Mouse (Mus musculus) right cerebral cortex, postnatal 10 days (tissue): ENCODE data around the gene Pvr.
"Not testable (repeated sequence)": the region's sequence is repeated elsewhere in the genome, so short reads cannot be mapped to it uniquely, and the experiment has no call there.

Experiments used
- DNase-seq, 2 experiments: peaks; one replicate each; pipeline ENCODE4 v3.0.0; 2021; ENCODE audit warnings: low spot score in 2 of 2

Gene Pvr

DNA sequence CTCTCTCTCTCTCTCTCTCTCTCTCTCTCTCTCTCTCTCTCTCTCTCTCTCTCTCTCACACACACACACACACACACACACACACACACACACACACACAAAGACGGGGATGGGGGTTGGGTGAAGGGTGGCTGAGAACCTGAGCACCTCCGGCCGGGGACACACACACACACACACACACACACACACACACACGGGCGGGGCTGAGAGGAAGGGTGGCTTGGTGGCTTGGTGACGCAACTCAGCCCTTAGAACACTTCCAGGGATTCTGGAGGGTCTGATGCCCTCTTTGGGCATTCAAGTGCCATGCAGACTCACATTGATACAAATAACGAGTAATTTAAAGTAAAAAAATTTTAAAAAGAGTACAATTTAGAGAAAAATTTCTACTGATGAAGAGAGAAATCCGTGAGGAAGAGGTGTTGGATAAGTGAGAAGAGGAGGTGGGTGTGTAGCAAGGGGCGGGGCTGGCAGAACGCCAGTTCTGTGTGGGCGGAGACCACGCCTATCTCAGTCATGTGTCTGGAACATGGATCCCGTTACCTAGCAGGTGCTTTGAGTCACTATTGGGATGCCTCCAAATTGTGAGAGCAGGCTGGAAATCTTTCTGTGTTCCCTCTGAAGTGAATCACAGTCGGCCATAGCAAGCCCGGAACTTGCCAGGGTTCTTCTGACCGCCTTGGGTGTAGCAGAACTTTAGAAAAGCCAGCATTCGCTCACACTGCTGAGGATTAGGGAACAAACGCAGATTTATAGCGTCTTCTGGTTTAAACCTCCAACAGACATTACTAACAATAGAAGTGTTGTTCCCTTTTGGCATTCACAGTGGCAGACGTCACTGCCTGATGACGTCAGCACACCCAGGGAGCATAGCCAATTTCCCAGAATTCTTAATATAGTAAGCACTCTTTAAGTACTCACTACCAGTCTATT is 12.2 kb upstream of the Pvr start:
- peak; percentile 81 to 88 for DNase-seq

DNA sequence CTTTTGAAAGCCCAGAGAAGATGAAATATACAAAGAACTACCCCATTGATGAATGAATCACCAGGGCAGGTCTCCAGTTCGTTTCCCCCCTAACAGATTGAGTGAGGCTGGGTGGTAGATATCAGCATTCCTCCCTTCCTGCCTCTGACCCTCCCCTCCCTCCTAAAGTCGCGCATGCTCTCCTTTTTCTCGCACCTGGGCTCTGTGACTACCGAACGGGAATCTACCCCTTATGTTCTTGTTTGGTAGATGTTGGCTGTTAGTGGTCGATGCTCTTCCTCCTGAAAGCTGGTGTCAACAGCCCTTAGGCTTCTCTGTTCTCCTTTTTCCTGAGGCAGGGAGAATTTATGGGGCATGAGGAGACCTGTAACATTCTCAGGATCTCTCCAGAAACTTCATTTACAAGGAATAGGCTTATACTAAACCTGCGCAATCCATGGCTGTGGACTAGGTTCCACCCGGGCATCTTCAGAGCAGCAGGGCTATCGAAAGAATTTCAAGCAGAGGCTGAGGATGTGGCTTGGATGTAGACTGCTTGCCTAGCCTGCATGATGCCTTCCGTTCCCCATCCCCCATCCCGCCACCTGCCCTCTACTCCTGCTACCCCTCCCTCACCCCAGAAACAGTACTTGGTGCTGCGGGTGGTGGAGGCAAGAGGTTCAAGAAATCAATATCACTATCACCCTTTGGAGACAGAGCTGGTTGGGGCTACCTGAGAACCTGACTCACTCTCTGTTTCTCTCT is 11.3 kb upstream of the Pvr start:
- peak in 1 of 2 experiments; percentile 36 for DNase-seq

DNA sequence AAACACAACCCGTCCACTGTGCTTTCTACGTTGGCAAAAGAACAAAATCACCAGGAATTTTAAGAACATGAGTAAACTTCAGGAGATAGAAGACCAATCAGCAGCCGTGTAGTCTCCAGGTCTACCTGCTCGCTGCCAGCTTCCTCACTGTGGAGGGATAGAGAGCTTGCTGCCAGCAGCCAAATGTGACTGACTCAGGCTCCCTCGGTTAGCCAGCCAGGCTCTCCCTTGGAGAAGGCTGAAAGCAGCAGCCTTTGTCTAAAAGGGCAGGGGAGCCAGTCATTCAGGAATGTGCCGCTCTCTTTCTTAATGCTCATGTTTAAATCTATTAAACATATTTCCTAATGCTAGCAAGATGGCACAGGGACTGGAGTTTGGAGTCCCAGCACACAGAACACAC is 9.5 kb upstream of the Pvr start:
- not testable (repeated sequence) for DNase-seq

DNA sequence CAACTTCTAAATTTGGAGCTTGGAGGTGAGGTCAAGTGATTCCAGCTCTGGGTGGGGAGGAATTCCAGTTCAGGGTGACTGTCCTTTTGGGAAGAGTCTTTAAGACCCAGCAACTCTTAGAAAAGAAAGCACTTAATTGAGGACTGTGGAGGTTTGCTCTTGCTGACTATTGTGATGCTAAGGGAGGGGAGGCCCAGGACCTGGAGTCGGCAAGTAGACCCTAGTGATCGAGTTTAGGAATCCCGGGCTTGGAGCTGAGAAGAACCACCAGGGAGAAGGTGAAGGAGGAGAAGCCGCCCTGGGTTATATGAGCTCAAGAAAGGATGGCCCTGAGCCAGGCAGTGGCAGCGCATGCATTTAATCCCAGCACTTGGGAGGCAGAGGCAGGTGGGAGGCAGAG is 7.5 kb upstream of the Pvr start:
- no peak for DNase-seq

DNA sequence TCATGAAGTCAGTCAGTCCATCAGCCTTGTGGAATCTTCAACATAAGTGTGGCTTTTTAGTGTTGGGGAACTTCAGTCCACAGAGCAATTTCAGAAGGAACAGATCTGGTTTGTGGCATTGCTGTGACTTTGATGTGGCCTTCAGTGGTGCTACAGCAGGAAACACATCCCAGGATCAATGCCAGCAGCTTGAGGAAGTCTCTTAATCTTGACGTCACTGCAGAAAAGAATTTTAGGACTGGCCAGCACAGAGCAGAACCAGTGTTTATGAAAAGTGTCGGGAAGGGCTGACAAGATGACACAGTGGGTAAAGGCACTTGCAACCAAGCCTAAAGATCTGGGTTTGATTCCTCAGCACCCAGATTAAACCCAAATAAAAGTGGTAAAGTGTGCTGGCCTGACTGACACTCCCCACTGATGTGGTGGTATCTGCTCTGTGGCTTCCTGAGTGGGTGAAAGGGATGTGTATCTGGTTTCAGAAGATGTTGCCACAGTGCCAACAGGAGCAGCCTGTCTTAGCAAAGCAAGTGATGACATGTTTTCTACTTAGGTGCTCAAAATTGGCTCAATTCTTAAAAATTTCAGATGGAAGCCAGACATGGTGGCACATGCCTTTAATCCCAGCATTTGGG is 6.0 kb upstream of the Pvr start:
- no peak for DNase-seq

DNA sequence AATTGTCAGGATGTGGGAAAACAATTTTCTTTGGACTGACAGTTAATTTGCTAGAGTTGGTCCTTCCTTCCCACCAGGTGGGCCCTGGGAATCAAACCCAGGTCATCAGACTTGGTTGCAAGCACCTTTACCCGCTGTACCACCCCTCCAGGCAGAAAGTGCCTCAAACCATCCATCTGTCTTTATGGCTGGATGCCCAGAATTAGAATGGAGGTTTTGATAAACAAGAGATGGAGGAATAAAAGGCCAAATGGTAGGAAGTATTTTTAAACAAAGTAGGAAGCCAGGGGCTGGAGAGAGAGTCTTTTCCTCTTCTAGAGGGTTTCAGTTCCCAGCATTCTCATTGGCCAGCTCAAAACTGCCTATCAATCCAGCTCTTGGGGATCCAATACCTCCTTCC is 4.4 kb upstream of the Pvr start:
- DNase-seq = no peak

DNA sequence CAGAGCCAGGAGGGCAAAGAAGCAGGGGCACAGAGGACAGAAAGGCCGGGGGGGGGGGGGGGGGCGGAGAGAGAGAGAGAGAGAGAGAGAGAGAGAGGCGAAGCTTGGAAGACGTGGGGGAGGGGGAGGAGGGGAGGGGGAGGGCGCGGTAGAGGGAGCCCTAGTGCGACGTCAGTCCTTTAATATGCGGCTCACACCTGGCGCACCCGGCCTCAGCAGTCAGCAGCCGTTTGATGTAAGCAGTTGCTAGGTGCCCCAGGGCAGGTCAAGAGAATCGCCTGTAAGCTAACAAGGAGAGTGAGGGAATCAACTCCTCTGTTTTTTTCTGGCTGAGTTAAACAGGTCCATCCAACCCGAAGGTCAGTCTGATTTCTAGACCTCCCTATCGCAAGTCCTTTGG is 2.8 kb upstream of the Pvr start:
- no peak for DNase-seq

DNA sequence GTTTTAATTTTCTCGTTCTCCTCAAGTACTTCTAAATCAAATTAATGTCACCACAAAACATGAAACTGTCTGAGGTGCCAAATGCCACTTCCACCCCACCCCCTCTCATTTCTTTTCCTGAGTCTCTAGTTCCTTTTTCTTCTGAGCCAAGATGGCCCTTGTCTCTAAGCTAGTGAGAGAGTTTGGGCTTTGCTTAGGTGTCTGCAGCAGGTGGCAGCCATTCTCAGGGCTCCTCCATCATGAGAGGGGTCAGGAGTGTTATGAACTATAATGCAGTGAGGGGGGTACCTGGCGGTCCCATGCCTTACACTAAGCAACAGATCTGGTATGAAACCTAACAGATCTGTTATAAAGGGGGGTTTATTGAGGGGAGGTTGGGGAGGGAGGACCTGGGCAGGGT is 2.4 kb upstream of the Pvr start:
- DNase-seq = no peak

DNA sequence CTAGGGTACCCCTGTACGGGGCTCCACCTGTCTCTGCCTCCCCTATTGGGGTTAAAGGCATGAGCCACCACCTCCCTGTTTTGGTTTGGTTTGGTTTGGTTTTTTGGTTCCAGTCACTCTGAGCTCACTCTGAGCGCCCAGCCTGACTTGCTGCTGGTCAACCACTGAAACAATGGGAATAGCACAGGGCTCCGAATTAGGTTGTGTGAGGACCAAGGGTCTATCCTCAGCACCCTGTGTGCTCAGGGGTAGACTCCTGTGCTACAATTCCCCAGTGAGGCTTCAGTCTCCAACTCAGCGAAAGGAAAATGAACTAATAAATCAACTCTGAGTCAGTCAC is 824 bp downstream of the Pvr start:
- DNase-seq = no peak

DNA sequence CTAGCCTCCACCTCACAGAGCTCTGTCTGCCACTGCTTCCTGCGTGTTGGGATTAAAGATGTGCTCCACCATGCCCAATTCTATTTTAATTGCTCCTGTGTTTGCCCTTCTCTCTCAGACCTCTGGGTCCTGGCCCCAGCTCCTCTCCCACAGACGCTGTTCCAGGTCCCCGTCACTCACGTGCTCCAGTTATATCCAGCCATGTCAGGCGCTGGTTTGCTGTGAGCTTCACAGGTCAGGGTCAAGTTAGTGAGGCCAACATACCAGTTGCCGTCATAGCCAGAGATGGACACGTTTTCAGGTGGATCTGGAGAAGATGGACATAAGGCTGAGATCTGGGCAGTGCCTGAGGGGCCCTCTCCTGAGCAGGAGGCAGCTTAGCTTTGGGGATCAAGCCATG is 6.4 kb downstream of the Pvr start:
- DNase-seq = no peak

DNA sequence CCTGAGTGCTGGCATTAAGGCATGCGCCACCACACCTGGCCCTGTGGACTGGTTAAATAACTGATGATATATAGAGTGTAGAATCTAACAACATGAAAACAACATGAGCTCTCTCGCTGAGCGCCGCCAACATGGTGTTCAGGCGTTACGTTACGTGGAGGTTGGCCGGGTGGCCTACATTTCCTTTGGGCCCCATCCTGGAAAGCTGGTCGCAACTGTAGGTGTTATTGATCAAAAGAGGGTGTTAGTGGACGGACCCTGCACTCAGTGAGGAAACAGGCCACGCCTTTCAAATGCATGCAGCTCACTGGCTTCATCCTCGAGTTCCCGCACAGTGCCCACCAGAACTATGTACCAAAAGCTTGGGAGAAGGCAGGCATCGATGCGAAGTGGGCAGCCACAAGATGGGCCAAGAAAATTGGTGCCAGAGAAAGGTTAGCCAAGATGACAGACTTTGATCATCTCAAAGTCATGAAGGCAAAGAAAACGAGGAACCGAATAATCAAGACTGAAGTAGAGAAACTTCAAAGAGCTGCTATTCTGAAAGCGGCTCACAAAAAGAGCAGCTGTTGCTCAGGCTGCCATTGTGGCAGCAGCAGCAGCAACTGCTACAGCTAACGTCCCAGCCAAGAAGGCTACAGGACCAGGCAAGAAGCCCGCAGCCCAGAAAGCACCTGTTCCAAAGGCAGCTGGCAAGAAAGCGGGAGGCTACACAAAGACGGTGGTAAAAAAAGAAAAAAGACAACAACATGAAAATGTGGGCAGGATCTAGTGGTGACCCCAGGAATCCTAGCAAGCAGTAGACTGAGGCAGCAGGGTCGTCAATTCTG is 9.1 kb downstream of the Pvr start:
- no peak for DNase-seq

DNA sequence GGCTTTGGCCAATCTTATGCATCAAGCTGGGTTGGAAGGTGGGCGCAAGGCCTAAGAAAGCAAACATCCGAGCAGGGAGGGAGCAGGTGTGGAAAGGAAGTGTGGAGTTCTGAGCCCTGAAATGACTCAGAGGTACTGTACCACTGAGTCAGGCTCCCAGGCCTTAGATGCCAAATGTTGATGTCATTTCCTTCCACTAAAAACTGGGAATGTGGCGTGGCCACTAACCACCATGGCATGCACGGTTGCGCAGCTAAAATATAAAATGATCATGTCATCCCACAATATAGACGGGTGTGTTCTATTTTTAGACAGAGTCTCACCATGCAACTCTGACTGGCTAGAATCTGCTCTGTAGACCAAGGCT is 9.7 kb downstream of the Pvr start:
- no peak for DNase-seq

DNA sequence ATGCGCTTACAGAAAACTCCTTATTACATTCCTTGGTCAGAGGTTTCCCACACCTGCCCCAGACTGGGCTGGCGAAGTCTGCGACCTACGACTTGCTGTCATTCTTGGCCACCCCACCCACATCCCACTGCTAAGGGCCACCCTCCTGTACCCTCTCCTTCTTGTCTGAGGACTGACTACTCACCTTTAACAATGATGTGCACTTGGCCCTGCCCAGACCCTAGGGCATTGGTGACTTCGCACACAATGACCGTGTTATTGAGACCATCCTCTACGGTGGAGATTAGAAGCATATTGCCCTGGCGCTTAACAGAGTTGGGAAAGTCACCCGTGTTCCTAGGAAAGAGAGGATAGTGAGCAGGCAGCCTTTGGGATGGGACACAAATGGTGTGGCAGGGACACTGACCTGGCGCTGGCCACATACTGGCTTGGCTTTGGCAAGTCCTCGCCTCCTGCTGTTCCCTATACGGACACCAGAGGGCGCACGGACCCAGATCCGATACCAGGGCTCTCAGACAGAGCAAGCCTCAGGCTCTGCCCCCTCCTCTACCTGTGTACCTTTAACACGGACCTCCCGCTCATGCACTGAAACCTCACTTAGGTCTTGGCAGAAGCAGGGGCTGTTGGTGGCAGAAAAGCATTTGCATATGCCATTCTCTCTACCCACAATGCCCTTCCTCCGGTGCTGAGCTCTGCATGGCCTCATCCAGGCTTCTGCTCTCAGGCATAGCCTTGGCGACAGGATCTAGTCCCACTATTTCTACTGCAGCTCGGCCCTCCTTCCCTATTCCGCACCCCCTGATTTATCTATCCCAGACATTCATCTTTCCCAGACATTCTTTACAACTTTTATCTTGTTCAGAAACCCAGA is 10.3 kb downstream of the Pvr start:
- peak; percentile 56 to 78 for DNase-seq

DNA sequence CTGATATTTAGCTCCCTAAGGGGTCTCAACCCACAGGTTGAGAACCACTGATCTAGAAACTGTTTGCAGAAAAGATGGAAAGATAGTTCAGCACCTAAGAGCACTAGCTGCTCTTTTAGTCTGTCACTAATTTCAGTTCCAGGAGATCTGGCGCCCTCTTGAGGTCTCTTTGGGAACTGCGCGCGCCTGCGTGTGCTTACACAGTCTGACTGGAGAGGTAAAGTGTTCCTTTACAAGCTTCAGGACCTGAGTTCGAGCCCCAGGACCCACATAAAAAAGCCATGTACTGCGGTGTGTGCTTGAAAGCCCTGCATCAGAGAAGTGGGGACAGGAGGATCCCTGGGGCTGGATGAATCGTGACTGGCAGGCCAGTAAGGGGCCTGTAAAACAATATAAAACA is 31.1 kb downstream of the Pvr start:
- peak in 1 of 2 experiments; percentile 44 for DNase-seq

DNA sequence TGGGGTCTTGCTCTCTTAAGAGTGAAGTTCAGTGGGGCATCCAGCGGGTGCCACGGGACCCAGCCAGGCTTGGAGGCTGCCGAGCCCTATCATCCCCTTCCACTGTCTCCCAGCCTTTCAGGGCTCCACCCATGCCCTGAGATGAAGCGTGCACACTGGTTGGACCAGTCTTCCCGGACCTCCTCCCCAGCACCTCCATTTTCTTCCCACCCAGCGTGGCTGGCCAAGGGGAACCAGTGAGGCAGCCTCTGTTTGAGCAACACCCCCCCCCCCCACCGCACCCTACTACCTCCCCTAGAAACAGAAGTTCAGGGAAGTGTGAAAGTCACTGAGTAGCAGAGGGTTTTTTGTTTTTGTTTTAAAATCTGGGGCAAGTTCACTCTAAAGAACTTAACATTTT is 33.1 kb downstream of the Pvr start, which contains the start of gene Ceacam19:
Gene Ceacam19 (minus strand): TSS at position 117 of the 400 bp plus-strand sequence.
- DNase-seq = no peak

DNA sequence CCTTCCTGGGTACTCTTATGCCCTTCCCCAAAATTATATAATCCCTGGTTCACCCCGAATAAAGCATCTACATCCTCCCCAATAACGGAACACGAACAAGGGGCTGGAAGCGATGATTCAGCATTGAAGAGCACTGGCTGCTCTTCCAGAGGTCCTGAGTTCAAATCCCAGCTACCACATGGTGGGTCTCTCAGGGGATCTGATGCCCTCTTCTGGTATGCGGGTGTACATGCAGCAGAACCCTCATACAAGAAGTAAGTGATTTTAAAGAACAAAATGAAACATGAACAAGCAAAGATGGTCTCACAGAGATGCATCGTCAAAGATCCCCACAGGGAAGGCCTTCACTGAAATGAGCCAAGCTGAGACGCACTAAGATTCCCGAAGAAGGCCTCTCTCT is 40.2 kb downstream of the Pvr start:
- no peak for DNase-seq

DNA sequence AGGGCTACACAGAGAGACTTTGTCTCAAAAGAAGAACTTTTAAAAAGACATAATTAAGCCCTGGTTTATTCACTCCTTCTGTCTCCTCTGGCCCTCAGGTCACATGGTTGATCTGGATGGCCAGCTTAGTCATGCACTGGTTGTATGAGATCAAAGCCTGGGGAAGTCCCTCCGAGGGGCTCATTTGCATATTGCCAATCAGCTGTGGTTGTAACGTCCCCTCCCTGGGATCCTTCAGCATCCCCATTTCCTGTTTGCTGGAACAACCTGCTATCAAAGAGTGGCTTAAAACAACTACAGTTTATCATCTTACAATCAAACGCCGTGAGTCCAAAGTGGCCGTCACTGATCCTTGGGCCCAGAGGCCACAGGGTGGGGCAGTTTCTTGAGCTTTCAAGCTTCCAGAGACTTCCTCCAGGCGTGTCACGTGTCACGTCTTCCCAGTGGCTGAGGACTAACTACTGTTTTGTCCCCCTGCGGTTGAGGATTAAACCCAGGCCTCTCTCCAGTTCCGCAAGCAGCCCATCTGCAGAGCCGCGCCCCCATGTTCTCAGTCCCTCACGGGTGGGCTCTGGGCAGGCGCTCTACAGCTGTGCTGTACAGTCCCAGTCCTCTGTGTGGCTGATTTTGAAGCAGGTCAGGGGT is 44.1 kb downstream of the Pvr start:
- no peak for DNase-seq

DNA sequence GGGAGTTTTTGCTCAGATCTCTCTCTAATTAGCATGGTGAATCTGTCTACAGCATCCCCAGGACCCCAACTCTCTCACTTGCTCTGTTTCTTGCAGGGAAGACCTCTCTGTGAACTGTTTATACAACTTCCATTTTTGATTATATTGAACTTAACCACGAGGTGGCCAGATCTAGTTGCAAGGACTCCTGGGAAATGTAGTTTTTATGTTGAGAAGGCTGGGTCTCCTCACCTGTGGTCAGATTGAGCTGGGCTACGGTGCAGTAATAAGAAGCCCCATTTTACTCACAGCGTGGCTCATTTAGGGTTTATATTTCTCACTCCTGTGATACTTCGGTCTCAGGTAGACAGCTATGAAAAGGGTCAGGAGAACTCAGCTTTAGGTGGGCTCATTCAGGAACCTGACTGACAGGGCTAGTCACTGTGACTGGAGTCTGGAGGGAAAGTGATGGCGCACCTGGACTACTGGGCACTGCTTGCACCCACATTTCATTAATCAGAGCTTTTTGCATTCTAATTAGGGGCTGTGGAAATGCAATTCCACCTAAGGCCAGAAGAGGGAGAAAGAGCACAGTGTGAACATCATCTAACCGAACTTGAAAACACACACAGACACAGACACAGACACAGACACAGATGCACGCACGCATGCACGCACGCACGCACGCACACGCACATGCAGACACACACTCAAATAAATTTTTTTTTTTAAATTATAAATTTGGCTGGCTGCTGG is 44.8 kb downstream of the Pvr start:
- peak; percentile 58 to 66 for DNase-seq

DNA sequence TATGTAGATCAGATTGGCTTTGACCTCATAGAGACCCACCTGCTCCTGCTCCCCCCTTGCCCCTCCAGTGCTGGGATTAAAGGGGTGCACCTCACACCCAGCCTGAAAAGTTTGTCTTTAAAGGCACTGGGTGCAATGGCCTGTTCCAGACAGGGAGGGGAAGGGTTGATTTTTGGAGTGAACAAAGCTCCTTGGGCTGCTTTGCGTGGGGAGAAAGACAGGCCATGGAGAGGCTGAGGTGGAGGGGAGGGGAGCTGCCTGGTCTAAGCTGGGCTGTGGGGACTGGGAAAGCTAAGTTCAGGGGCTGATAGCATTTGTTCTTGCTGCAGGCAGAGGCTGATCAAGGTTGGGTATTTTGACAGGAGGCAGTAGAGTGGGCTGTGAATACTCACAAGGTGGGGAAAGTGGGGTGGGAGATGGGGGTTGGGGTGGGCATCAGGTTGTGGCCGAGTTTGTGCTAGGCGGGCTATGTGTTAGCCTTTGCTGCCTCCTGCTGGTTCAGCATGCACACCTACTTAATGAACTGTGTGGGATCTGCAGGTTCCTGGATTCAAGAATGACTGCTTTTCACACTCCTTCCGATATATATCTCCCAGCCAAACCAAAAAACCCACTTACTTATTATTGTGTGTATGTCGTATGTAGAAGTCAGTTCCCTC is 48.9 kb downstream of the Pvr start:
- DNase-seq = no peak
